Mouse (Mus musculus) kidney, embryonic 16.5 days (tissue): ENCODE measurements around the gene Slc8a2. TPM values are rescaled to one million over a fixed set of nuclear protein-coding genes. Genes with fewer than 3 reads are reported as not detected.

Experiments
- ATAC-seq: fragments of 200-750 bp; cut with Nextera tagmentation; 2 replicates; pipeline ENCODE4 v1.8.0; 2017; ENCODE audit warnings: moderate TSS enrichment; ENCODE audit not compliant: low FRiP score, low TSS enrichment
- H3K27ac ChIP-seq: fragments of 300-500 bp; sonication (generic); 2 replicates; pipeline ENCODE4 v1.5.1; 2014; ENCODE audit warnings: low read length
- H3K27me3 ChIP-seq: fragments of 300-500 bp; sonication (generic); 2 replicates; pipeline ENCODE4 v1.6.1; 2014; ENCODE audit warnings: low read length, control low read depth, mixed read lengths; ENCODE audit not compliant: insufficient read depth
- H3K36me3 ChIP-seq: fragments of 300-500 bp; sonication (generic); 2 replicates; pipeline ENCODE4 v1.6.1; 2014; ENCODE audit warnings: low read length, control low read depth, mixed read lengths; ENCODE audit not compliant: insufficient read depth
- H3K4me1 ChIP-seq: fragments of 300-500 bp; sonication (generic); 2 replicates; pipeline ENCODE4 v1.6.1; 2014; ENCODE audit warnings: low read length, control low read depth, mixed read lengths; ENCODE audit not compliant: insufficient read depth
- H3K4me2 ChIP-seq: fragments of 300-500 bp; sonication (generic); replicated peaks from 2 replicates; pipeline ENCODE4 v1.6.1; 2014; ENCODE audit warnings: low read depth, low read length
- H3K4me3 ChIP-seq: fragments of 300-500 bp; sonication (generic); 2 replicates; pipeline ENCODE4 v1.5.1; 2014; ENCODE audit warnings: mild to moderate bottlenecking, low read length
- H3K9ac ChIP-seq: fragments of 300-500 bp; sonication (generic); replicated peaks from 2 replicates; pipeline ENCODE4 v1.6.1; 2014; ENCODE audit warnings: low read length
- H3K9me3 ChIP-seq: fragments of 300-500 bp; sonication (generic); 2 replicates; pipeline ENCODE4 v1.6.1; 2016; ENCODE audit warnings: low read length, control low read depth
- WGBS: fragments of 180-500 bp; shearing (Covaris S2); extraction: QIAGEN DNeasy Blood & Tissue Kit; methylation state at CpG from one replicate; pipeline ENCODE4 v1.1.7; 2014; 5-methylcytosine and 5-hydroxymethylcytosine counted together
- polyA plus RNA-seq: library from polyadenylated mRNA; unstranded; fragments of >200 nt; fragmentation: Nextera tagmentation; extraction: Ambion mirVana; gene quantifications from 2 replicates; pipeline ENCODE4 v1.2.1, GENCODE M21; 2015

Gene Slc8a2
- polyA plus RNA-seq, 1 experiment from 2014 or later = 0.12 TPM

DNA sequence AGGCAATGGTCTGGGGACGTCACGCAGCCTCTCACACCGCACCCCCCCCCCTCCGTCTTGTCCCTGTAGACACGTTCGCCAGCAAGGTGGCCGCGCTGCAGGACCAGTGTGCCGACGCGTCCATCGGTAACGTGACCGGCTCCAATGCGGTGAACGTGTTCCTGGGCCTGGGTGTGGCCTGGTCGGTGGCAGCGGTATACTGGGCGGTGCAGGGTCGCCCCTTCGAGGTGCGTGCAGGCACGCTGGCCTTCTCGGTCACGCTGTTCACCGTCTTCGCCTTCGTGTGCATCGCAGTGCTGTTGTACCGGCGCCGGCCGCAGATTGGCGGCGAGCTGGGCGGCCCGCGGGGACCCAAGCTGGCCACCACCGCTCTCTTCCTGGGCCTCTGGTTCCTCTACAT lies 29.1 kb downstream of the Slc8a2 start:
- H3K27ac ChIP-seq = no peak overlapping the region
- peak overlapping the region; percentile 10; the same call in 1 of the 2 replicates for H3K4me3 ChIP-seq
- H3K9ac ChIP-seq = no peak overlapping the region
- no peaks in the 10 kb centered on the region for H3K36me3 ChIP-seq
- ATAC-seq = 0 out of 2 replicates have a peak, but pooled peaks have one; percentile 9
- peaks cover 20% of the 10 kb centered on the region for H3K27me3 ChIP-seq
- WGBS = 8% methylated on average over 39 of the region's 39 CpGs
- H3K4me2 ChIP-seq = peak overlapping the region; percentile 32
- H3K4me1 ChIP-seq = no peaks in the 10 kb centered on the region
- no peaks in the 10 kb centered on the region; the same call in 1 of the 2 replicates for H3K9me3 ChIP-seq

DNA sequence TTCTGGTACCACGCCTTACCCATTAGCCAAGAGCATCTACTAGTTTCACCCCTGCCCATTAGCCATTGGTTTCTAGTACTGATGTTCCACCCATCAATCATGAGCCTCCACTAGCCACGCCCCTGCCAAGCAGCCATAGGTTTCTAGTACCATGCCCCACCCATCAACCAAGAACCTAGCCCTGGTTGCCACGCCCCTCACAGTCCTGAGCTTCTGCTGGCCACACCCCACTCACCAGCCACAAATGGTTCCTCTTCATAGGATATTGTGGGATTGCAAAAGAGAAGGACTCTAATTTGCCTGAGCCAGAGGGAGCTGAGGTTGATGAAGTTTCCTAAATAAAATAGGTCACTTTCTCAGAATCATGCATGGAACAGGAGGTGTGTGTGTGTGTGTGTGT lies 31.1 kb downstream of the Slc8a2 start:
- H3K27ac ChIP-seq = no peak overlapping the region
- H3K4me1 ChIP-seq = no peaks in the 10 kb centered on the region
- WGBS = 67% methylated on average over 3 of the region's 3 CpGs
- H3K4me2 ChIP-seq = no peak overlapping the region
- no peaks in the 10 kb centered on the region; the same call in 1 of the 2 replicates for H3K9me3 ChIP-seq
- no peaks in the 10 kb centered on the region for H3K36me3 ChIP-seq
- no peak overlapping the region for H3K9ac ChIP-seq
- no peak for ATAC-seq
- H3K27me3 ChIP-seq = peaks cover 20% of the 10 kb centered on the region
- no peak overlapping the region for H3K4me3 ChIP-seq

GRCm38 (mm10) chr7:16161302-16161701 lies 31.7 kb downstream of the Slc8a2 start:
- Histone ChIP-seq H3K4me1 (no peaks in the 10 kb centered on the region), H3K4me2 (no peak overlapping the region), H3K4me3 (no peak overlapping the region), H3K27me3 (peaks cover 20% of the 10 kb centered on the region), H3K36me3 (no peaks in the 10 kb centered on the region), H3K27ac (no peak overlapping the region), H3K9ac (no peak overlapping the region), H3K9me3 (no peaks in the 10 kb centered on the region; the same call in 1 of the 2 replicates)
- 85% methylated on average over 9 of the region's 9 CpGs for WGBS
- ATAC-seq = no peak

GRCm38 (mm10) chr7:16162036-16162435 lies 32.4 kb downstream of the Slc8a2 start:
- 75% methylated on average over 7 of the region's 7 CpGs for WGBS

DNA sequence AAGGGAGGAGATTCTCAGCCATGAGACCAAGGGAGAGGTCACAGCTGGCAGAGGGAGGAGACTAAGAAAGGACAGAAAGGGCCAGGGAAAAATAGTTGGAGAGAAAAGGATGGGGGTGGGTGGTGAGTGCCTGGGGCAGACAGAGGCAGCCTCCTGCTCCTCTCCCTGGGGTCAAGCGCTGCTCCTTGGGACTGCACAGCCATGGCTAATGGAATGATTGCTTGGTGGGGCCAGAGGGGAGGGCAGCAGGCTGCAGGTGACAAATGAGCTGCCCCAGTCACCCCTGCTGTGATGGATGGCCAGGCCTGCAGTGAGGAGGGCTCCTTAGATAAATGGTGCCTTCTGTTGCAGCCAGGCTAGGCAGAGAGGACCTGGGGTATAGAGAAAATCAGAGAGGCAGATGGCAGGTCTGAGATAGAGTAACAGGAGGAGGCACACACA lies 42.5 kb downstream of the Slc8a2 start:
- ATAC-seq = peak; percentile 71
- Histone ChIP-seq H3K4me2 (no peak overlapping the region), H3K4me3 (no peak overlapping the region), H3K4me1 (peaks cover 31% of the 10 kb centered on the region), H3K9me3 (peaks cover 9% of the 10 kb centered on the region), H3K27ac (no peak overlapping the region), H3K27me3 (peaks cover 6% of the 10 kb centered on the region; the same call in 1 of the 2 replicates), H3K36me3 (no peaks in the 10 kb centered on the region), H3K9ac (no peak overlapping the region)
- 0% methylated on average over 1 of the region's 1 CpGs for WGBS

More at GRCm38 (mm10) chr7:16162036-16162435, 32.4 kb downstream of the Slc8a2 start:
- H3K9me3 ChIP-seq = no peaks in the 10 kb centered on the region; the same call in 1 of the 2 replicates
- no peaks in the 10 kb centered on the region for H3K4me1 ChIP-seq
- peaks cover 20% of the 10 kb centered on the region for H3K27me3 ChIP-seq
- H3K27ac ChIP-seq = no peak overlapping the region
- no peak overlapping the region for H3K9ac ChIP-seq
- ATAC-seq = no peak
- H3K36me3 ChIP-seq = no peaks in the 10 kb centered on the region
- H3K4me3 ChIP-seq = no peak overlapping the region
- no peak overlapping the region for H3K4me2 ChIP-seq

DNA sequence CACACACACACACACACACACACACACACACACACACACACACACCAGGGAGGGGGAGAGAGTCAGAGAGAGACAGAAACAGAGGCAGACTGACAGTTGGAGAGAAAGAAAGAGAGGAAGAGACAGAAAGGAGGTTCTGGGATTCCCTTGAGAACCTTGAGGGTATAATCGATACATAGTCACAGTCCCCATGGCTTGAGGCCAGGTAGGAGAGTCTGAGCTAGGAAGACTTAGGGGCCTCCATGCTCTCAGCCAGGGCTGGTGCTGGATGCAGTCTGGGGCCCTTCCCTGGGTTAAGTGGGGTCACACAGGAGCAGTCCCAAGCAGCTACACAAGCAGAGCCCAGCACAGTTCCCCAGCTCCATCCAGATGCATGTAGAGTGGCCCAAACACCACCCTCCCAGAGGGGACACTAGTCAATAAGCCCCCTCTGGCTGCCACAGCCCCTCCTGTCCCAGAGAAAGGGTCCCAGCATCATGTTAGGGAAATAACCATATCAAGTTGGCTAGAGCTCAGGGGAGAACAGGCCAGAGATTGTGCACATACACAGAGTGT lies 43.0 kb downstream of the Slc8a2 start:
- Histone ChIP-seq H3K9me3 (peaks cover 8% of the 10 kb centered on the region), H3K36me3 (no peaks in the 10 kb centered on the region), H3K9ac (no peak overlapping the region), H3K4me3 (no peak overlapping the region), H3K4me1 (peaks cover 31% of the 10 kb centered on the region), H3K27me3 (peaks cover 6% of the 10 kb centered on the region; the same call in 1 of the 2 replicates), H3K27ac (0 out of 2 replicates have a peak overlapping the region, but pooled peaks have one; percentile 26), H3K4me2 (no peak overlapping the region)
- ATAC-seq = peak; percentile 21; the same call in 1 of the 2 replicates
- 17% methylated on average over 1 of the region's 1 CpGs for WGBS

DNA sequence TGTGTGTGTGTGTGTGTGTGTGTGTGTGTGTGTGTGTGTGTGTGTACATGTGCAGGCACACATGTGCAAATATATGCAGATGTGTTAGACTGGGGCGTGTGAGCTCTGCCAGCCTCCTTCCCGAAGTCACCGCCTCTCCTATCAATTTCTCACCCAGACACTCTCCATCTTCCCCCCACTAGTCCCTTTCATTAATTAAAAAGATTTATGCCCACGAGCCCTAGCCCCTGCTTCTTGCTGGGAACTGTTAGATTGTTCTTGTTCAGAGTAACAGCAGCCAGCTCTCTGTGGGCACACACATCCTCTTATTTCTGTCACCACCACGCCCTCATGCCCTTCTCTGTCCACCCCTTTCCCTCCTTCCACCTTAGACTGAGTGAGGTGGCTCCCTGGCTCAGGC lies 43.5 kb downstream of the Slc8a2 start:
- Histone ChIP-seq H3K9me3 (peaks cover 3% of the 10 kb centered on the region; the same call in 1 of the 2 replicates), H3K27ac (0 out of 2 replicates have a peak overlapping the region, but pooled peaks have one; percentile 36)
- no peak for ATAC-seq

DNA sequence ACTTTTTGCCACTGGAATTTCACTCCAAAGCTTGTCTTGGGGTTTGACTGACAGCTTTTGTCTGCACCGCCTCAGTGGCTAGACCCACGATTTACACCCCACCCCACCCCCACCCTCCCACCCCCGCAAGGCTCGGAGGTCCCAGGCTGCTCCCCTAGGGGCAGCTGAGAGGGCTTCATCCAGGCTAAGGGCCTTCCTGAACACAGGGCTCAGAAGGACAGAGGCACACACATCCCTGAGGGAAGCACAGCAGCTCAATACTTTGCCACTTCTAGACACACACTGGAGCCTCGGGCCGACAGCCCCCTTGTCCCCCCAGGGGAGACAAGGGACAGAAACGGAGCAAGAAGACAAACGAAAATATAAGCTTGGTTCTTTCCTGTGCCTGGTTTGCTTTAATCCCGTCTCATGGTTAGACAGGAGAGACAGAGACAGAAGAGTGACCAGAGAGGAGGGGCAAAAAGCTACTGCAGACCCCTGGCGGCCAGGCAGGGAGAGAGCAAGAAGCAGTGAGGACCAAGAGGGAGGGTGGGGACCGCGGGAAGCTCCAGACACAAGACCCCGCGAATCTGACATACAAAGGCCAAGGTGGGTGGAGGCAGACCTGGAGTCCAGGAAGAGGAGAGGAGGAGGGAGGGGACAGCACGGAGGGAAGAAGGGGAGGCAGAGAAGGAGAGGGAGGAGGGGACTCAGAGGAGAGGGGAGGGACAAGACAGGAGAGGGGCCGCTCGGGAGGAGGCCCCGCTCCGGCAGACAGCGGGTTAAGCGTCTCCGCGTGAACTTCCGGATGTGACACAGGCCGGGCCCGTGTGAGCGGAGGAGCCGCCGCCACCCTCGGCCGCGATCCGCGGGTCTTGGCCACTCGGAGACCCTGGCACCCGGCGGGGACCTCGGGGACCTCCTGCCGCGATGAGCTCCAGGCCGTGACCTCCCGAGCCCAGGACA lies 45.2 kb downstream of the Slc8a2 start, which contains the start of gene Meis3:
Meis3 (plus strand) TSS at position 494 of the 945 bp plus-strand sequence.
- H3K9ac ChIP-seq = peak within 1 kb of the TSS; percentile 65
- H3K27me3 ChIP-seq = peaks cover 6% of the 10 kb centered on the region; the same call in 1 of the 2 replicates
- no peaks in the 10 kb centered on the region for H3K9me3 ChIP-seq
- peak; percentile 79 for ATAC-seq
- H3K27ac ChIP-seq = 0 out of 2 replicates have a peak within 1 kb of the TSS, but pooled peaks have one; percentile 38
- peak within 1 kb of the TSS; percentile 59 for H3K4me3 ChIP-seq
- H3K4me1 ChIP-seq = peaks cover 31% of the 10 kb centered on the region
- H3K4me2 ChIP-seq = peak within 1 kb of the TSS; percentile 65
- H3K36me3 ChIP-seq = peaks cover 10% of the 10 kb centered on the region; the same call in 1 of the 2 replicates
- WGBS = under 1% methylated on average over 42 of the region's 42 CpGs

More for the DNA sequence above, 43.5 kb downstream of the Slc8a2 start:
- peaks cover 31% of the 10 kb centered on the region for H3K4me1 ChIP-seq
- 9% methylated on average over 5 of the region's 5 CpGs for WGBS
- H3K4me2 ChIP-seq = no peak overlapping the region
- H3K27me3 ChIP-seq = peaks cover 6% of the 10 kb centered on the region; the same call in 1 of the 2 replicates
- H3K4me3 ChIP-seq = no peak overlapping the region
- H3K9ac ChIP-seq = 0 out of 2 replicates have a peak overlapping the region, but pooled peaks have one; percentile 23
- H3K36me3 ChIP-seq = no peaks in the 10 kb centered on the region

GRCm38 (mm10) chr7:16175542-16175931 lies 45.9 kb downstream of the Slc8a2 start:
- Histone ChIP-seq H3K36me3 (peaks cover 10% of the 10 kb centered on the region; the same call in 1 of the 2 replicates), H3K27me3 (peaks cover 6% of the 10 kb centered on the region; the same call in 1 of the 2 replicates), H3K4me1 (peaks cover 31% of the 10 kb centered on the region), H3K4me3 (peak overlapping the region; percentile 59), H3K27ac (no peak overlapping the region), H3K9me3 (no peaks in the 10 kb centered on the region), H3K4me2 (peak overlapping the region; percentile 65), H3K9ac (peak overlapping the region; percentile 65)
- WGBS = 0% methylated on average over 10 of the region's 10 CpGs
- ATAC-seq = no peak
